Mouse (Mus musculus) embryo, embryonic 11.5 days (tissue): ENCODE measurements around the gene Fgf18.

Source experiments
- DNase-seq: peaks from one replicate; pipeline ENCODE4 v3.0.0-alpha.2; 2012; ENCODE audit warnings: low read depth, low spot score

Fgf18 gene

GRCm38 (mm10) chr11:33147171-33147571 lies at the start of gene Fgf18:
Fgf18 (minus strand) TSS chr11:33147400.
- no peak for DNase-seq

GRCm38 (mm10) chr11:33196447-33197132 lies 49.4 kb upstream of the Fgf18 start:
- no peak for DNase-seq

DNA sequence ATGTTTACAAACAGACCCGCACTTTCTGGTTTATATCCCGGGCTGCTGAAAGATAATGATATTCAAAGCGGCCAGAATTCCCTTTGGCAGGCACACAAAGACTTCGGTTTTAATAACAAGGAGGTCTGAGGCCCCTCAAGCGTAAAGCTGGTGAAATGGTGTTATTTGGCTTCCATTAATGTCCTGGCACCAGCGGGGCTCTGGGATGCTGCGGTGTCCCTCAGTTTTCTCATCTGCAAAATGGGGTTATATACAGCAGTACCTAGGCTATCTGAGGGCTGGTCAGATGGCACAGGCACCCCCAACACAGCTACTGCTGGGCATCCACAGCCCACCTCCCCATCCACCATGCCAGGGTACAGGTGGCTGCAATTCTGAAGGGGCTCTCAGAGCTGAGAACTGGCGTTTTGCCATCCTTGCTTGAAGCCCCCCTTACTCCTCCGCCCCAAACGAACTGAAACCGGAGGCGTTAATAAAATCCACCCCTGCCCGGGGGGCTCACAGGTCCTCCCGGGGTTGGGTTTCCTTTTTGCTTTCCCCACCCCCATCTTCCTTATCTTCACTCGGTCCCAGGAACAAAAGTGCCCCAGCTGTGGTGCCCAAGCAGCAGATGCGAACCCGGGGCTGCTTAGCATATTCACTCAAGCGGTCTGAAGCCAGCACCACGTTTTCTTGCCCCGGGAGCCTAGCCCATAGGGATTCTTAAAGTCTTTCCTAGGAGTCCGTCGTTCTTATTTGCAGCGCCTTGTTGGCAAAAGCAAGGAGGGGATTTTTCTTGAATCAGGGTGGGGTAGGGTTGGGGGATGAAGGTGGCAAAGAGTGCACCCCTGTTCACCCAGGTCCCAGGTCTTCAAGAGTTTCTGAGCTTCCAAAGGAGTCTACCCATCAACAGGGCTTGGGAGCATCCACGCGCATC lies 48.6 kb upstream of the Fgf18 start:
- DNase-seq, result no peak

DNA sequence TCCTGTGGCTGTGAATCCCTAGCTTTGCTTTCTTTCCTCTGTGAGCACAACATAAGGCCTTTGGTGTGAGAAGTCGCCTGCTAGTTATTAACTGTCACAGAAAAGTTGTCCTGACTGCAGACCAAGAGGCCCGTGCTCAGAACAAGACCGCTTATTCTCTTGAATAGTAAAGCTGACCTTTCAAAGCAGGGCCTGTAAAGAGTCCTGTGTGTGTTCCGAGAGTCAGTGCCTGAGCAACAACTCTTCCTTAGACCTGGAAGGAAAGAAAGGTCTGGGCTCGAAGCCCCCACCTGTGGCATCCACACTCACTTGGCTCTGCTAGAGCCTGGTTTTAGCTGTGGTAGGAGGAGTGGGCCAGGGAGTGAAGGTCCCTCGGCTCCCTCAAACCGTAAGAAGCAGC lies 47.9 kb upstream of the Fgf18 start:
- no peak for DNase-seq

DNA sequence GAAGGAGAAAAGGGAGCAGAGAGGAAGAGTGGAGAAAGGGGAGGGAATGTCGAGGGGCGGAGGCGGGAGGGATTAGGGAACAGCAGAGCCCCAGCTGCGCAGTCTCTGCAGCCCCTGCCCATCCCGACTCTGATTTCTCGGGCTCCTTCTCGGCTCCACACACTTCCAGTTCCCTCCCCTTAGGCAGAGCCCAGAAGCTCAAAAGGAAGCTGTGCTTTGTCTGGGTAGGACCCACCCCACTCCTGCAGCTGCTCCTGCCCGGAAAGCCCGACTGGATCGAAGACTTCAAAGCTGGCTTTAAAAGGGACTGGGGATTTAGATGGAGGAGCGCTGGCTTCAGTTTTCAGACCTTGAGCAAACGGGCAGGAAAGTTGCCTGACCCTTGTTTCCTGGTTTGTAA lies 46.5 kb upstream of the Fgf18 start:
- no peak for DNase-seq

- DNase-seq, result no peak
These were observed 34.6 kb upstream of the Fgf18 start for GRCm38 (mm10) chr11:33181804-33182203.

- no peak for DNase-seq
These were observed 33.5 kb upstream of the Fgf18 start for GRCm38 (mm10) chr11:33180701-33181116.

- no peak for DNase-seq
These were observed 32.6 kb upstream of the Fgf18 start for GRCm38 (mm10) chr11:33179802-33180201.

DNA sequence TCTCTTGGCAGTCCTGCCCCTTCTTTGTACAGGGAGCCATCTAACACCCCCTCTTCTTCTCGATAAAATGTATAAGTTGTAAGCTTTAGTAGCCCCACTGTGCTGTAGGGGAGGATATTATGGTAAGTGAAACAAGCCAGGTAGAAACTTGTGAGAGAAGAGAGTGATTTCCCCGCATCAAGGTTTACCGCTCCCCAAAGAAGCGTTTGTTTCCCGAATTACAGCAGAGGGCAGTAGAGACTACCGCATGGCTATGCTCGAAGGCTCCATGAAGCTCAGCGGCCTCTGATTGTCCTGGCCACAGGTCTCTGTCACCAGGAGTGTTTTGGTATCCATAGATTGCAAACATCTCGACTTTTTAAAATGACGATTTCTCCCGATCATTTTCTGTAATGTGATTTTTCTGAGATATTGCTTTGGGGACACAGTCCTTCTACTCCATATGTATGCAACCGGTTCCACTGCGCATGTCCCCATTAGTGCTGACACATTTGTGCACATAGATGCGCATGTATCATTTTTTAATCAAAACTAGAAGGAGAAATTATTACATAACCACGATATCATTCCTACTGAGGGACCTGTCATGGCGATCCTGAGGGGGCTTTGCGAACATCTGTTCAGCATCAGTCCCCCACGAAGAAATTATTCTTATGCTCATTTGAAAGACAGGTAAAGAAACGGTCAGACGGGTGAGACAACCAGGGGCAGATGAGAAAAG lies 29.5 kb upstream of the Fgf18 start:
- DNase-seq, result no peak

GRCm38 (mm10) chr11:33175768-33176167 lies 28.6 kb upstream of the Fgf18 start:
- DNase-seq, result no peak

- no peak for DNase-seq
These were observed 23.3 kb upstream of the Fgf18 start for GRCm38 (mm10) chr11:33170489-33170888.

- peak; percentile 100 for DNase-seq
These were observed 15.9 kb upstream of the Fgf18 start, which contains the start of gene Npm1 for GRCm38 (mm10) chr11:33162998-33163506. Npm1 (minus strand) TSS chr11:33163206.

GRCm38 (mm10) chr11:33162211-33162997 lies 15.2 kb upstream of the Fgf18 start:
- no peak for DNase-seq

GRCm38 (mm10) chr11:33159741-33160140 lies 12.5 kb upstream of the Fgf18 start:
- DNase-seq, result no peak

- no peak for DNase-seq
These were observed 10.4 kb upstream of the Fgf18 start for GRCm38 (mm10) chr11:33157453-33158196.

- no peak for DNase-seq
These were observed 9.3 kb upstream of the Fgf18 start for GRCm38 (mm10) chr11:33156436-33157015.

- no peak for DNase-seq
These were observed 7.3 kb upstream of the Fgf18 start for GRCm38 (mm10) chr11:33154459-33154858.

DNA sequence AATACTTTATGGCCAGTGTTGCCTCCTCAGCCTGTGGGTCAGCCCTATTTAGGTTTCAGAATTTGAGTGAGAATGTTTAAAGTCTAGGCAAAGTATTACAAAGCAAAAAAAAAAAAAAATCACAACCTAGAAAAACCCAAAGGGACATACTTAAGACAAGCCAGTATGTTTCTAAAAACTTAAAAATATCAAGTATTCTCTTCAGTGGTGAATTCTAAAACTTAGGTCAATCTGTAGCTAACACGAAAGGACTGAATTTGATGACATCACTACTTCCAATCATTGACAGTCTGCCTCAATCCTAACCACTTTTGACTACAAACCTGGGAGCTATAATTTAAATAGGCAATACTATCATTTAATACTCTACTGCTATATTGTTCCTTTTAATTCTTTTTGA lies 5.8 kb upstream of the Fgf18 start:
- no peak for DNase-seq

DNA sequence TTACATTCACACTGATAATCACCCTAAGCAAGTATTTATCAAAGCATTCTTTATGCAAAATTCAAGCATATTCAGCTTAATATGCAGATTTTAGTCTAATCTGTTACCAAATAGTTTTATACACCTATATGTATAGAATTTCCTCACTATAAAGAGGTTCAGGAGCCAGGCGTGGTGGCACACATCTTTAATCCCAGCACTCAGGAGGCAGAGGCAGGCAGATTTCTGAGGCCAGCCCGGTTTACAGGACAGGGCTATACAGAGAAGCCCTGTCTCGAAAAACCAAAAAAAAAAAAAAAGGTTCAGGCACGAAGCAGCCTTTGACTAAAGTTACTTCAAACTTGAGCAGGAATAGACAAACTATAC lies 4.6 kb upstream of the Fgf18 start:
- DNase-seq, result no peak

DNA sequence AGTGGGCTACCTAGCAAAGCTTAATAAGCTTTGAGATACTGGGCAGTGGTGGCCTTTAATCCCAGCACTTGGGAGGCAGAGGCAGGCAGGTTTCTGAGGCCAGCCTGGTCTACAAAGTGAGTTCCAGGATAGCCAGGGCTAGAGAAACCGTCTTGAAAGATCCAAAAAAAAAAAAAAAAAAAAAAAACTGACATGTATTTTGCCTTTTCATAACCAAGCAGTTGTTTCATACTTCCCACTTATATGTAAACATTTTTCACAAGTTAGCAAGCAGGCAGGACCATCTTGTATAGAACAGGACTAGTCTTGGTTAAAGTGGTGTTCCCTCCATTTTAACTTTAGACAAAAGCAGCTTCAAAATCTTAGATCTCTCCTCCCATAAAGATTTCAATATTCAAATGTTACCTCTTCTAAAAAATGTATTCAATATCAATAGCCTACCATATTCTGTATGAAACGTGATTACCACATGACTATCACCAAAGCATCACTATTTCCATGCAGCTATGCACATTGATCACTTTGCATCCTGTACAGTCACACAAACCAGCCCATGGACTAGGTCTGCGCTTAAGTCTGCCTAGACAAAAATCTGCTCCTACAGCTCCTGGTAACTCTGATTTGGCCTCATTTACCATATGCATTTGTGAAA lies 4.1 kb upstream of the Fgf18 start:
- no peak for DNase-seq
